Mouse (Mus musculus) neural tube, embryonic 11.5 days (tissue): Measurements from ENCODE around the gene Egfem1. TPM values are rescaled to one million over a fixed set of nuclear protein-coding genes. Genes with fewer than 3 reads are reported as not detected.

ENCODE experiments used
- ATAC-seq: fragments of 200-750 bp; cut with Nextera tagmentation; 2 replicates; pipeline ENCODE4 v1.8.0; 2017; ENCODE audit warnings: moderate number of reproducible peaks, mild to moderate bottlenecking, moderate TSS enrichment, moderate library complexity; ENCODE audit not compliant: insufficient read depth, low FRiP score, low TSS enrichment
- DNase-seq: peaks from one replicate; pipeline ENCODE4 v3.0.0-alpha.2; 2015; ENCODE audit warnings: low spot score
- H3K27ac ChIP-seq: fragments of 300-500 bp; sonication (generic); 2 replicates; pipeline ENCODE4 v1.5.1; 2014; ENCODE audit warnings: low read depth, mild to moderate bottlenecking, low read length
- H3K27me3 ChIP-seq: fragments of 300-500 bp; sonication (generic); 2 replicates; pipeline ENCODE4 v1.6.1; 2014; ENCODE audit warnings: mild to moderate bottlenecking, low read length, mixed read lengths; ENCODE audit not compliant: control insufficient read depth, insufficient read depth
- H3K36me3 ChIP-seq: fragments of 300-500 bp; sonication (generic); 2 replicates; pipeline ENCODE4 v1.6.1; 2014; ENCODE audit warnings: mild to moderate bottlenecking, low read length, moderate library complexity, mixed read lengths; ENCODE audit not compliant: control insufficient read depth, insufficient read depth
- H3K4me1 ChIP-seq: fragments of 300-500 bp; sonication (generic); 2 replicates; pipeline ENCODE4 v1.6.1; 2014; ENCODE audit warnings: low read length, mixed read lengths; ENCODE audit not compliant: control insufficient read depth, insufficient read depth
- H3K4me2 ChIP-seq: fragments of 300-500 bp; sonication (generic); 2 replicates; pipeline ENCODE4 v1.6.1; 2014; ENCODE audit warnings: low read depth, mild to moderate bottlenecking, moderate library complexity
- H3K4me3 ChIP-seq: fragments of 300-500 bp; sonication (generic); 2 replicates; pipeline ENCODE4 v1.5.1; 2014; ENCODE audit warnings: low read depth, low read length
- H3K9ac ChIP-seq: fragments of 300-500 bp; sonication (generic); 2 replicates; pipeline ENCODE4 v1.6.1; 2014; ENCODE audit warnings: mild to moderate bottlenecking, low read length
- H3K9me3 ChIP-seq: fragments of 300-500 bp; sonication (generic); 2 replicates; pipeline ENCODE4 v1.6.1; 2016; ENCODE audit warnings: low read length; ENCODE audit not compliant: control insufficient read depth
- WGBS: fragments of 180-500 bp; shearing (Covaris S2); extraction: QIAGEN DNeasy Blood & Tissue Kit; methylation state at CpG from one replicate; pipeline ENCODE4 v1.1.7; 2014; 5-methylcytosine and 5-hydroxymethylcytosine counted together
- polyA plus RNA-seq: library from polyadenylated mRNA; unstranded; fragments of >200 nt; fragmentation: Nextera tagmentation; extraction: Ambion mirVana; gene quantifications from 2 replicates; pipeline ENCODE4 v1.2.1, GENCODE M21; 2014

The Egfem1 gene
- polyA plus RNA-seq, 1 experiment from 2014 or later = 4.4 TPM

- ATAC-seq = no peak
- WGBS = 50% methylated on average over 1 of the region's 1 CpGs
Observed at GRCm38 (mm10) chr3:29117379-29117778, 35.6 kb downstream of the Egfem1 start.

GRCm38 (mm10) chr3:29122556-29122955, 40.7 kb downstream of the Egfem1 start:
- Histone ChIP-seq H3K27me3 (no peaks in the 10 kb centered on the region), H3K9me3 (no peaks in the 10 kb centered on the region), H3K4me3 (no peak overlapping the region), H3K36me3 (no peaks in the 10 kb centered on the region), H3K9ac (no peak overlapping the region), H3K4me1 (no peaks in the 10 kb centered on the region), H3K27ac (no peak overlapping the region), H3K4me2 (no peak overlapping the region)
- DNase-seq (no peak), ATAC-seq (no peak)
- 81% methylated on average over 1 of the region's 1 CpGs for WGBS

More at GRCm38 (mm10) chr3:29117379-29117778, 35.6 kb downstream of the Egfem1 start:
- no peak overlapping the region for H3K4me3 ChIP-seq
- H3K27ac ChIP-seq = no peak overlapping the region
- no peaks in the 10 kb centered on the region; the same call in 1 of the 2 replicates for H3K9me3 ChIP-seq
- no peak for DNase-seq
- no peak overlapping the region for H3K4me2 ChIP-seq
- H3K36me3 ChIP-seq = no peaks in the 10 kb centered on the region
- no peak overlapping the region for H3K9ac ChIP-seq
- H3K27me3 ChIP-seq = no peaks in the 10 kb centered on the region
- H3K4me1 ChIP-seq = no peaks in the 10 kb centered on the region

DNA sequence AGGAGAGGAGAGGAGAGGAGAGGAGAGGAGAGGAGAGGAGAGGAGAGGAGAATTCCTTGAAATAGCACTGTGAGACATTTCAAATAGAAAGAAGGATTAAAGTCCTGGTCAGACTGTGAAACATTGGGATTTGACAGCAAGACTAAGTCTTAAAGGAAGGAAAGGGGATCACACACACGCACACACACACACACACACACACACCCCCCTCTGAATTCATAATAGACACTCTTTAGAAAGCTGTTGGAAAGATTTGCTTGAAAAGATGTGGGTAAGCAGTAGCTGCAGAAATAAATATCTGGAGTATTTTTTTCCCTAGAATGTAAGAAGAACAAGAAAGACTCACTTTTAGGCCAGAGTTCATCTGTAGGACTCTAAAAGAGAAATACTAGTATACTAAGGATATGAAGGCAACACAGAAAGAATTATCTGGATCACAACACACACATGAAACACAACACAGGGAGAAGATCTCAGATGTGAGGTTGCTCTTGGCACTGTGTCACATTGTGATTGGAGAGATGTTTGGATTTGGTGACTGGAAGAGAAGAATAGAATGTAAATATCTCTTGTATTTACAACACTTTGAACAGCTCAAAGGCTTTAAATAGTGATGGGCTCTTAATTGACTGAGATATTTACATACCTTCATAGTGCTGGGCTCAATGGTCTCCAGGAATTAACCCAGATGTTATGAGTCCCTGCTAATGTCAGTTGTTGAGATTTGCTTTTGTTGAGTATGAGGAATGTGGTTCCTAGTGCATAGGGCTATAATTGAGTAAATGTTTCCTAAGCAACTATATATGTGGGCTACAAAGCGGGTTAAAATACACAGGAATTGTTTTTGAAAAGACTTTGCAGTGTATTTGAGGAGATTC, 50.5 kb downstream of the Egfem1 start:
- no peaks in the 10 kb centered on the region for H3K9me3 ChIP-seq
- no peak overlapping the region for H3K4me2 ChIP-seq
- no peak overlapping the region for H3K4me3 ChIP-seq
- no peak overlapping the region for H3K27ac ChIP-seq
- DNase-seq (no peak), ATAC-seq (no peak)
- H3K9ac ChIP-seq = no peak overlapping the region
- H3K27me3 ChIP-seq = no peaks in the 10 kb centered on the region
- 79% methylated on average over 2 of the region's 2 CpGs for WGBS
- peaks cover 17% of the 10 kb centered on the region for H3K4me1 ChIP-seq
- no peaks in the 10 kb centered on the region for H3K36me3 ChIP-seq

- ATAC-seq = no peak
- Histone ChIP-seq H3K4me3 (no peak overlapping the region), H3K27ac (no peak overlapping the region)
Observed at GRCm38 (mm10) chr3:29134509-29134908, 52.7 kb downstream of the Egfem1 start.

GRCm38 (mm10) chr3:29135176-29136064, 53.6 kb downstream of the Egfem1 start:
- 14% methylated on average over 9 of the region's 9 CpGs for WGBS
- H3K27ac ChIP-seq = no peak overlapping the region
- no peaks in the 10 kb centered on the region for H3K36me3 ChIP-seq
- H3K9me3 ChIP-seq = no peaks in the 10 kb centered on the region
- peak overlapping the region; percentile 24 for H3K4me2 ChIP-seq
- peaks cover 25% of the 10 kb centered on the region for H3K4me1 ChIP-seq
- H3K9ac ChIP-seq = no peak overlapping the region
- ATAC-seq (peak; percentile 89), DNase-seq (peak; percentile 52)
- H3K27me3 ChIP-seq = no peaks in the 10 kb centered on the region
- H3K4me3 ChIP-seq = no peak overlapping the region

More at GRCm38 (mm10) chr3:29134509-29134908, 52.7 kb downstream of the Egfem1 start:
- no peak overlapping the region for H3K4me2 ChIP-seq
- H3K9me3 ChIP-seq = no peaks in the 10 kb centered on the region
- H3K9ac ChIP-seq = no peak overlapping the region
- H3K4me1 ChIP-seq = peaks cover 25% of the 10 kb centered on the region
- DNase-seq = peak; percentile 45
- WGBS = 40% methylated on average over 11 of the region's 11 CpGs
- H3K27me3 ChIP-seq = no peaks in the 10 kb centered on the region
- no peaks in the 10 kb centered on the region for H3K36me3 ChIP-seq

DNA sequence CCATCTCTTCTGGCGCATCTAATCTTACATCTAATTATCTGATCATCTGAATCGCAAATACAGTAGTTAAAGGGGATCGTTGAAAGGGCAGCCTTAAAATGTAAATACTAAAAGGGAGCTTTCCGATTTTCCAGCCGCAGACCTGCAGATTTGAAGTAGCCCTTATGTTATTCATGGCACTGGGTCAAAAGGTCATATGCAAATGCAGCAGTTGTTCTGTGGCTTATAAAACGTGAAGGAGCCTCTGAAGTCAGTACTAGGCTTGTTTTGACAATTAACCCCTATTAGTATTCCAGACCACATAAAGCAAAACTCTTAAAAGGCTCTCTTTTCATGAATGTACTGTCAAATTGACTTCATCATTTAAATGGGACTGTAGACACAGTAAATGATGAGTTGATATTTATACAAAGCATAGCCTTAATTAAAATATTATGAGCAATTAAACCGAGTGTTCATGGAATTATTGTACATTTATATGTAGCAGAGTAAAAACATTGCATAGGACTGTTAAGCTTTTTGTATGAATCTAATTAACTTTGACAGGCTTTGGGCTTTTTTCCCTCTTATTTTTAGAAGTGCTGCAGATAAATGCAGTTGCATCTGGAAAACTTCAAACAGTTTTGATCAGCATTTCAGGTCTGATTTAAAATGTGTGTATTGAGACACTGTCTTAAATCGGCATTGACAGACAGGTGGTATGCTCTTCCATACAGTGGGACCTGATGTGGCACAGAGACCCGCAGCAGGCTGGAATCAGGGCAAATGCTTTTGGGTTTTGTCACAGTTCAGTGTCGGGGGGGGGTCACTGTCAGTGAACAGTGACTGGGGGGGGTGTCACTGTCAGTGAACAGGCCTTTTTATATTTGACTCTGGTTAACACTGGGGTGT, 54.5 kb downstream of the Egfem1 start:
- ATAC-seq = peak; percentile 71
- H3K27me3 ChIP-seq = no peaks in the 10 kb centered on the region
- H3K27ac ChIP-seq = no peak overlapping the region
- no peaks in the 10 kb centered on the region for H3K36me3 ChIP-seq
- peak; percentile 49 for DNase-seq
- no peak overlapping the region for H3K9ac ChIP-seq
- 10% methylated on average over 10 of the region's 10 CpGs for WGBS
- peak overlapping the region; percentile 24 for H3K4me2 ChIP-seq
- peaks cover 25% of the 10 kb centered on the region for H3K4me1 ChIP-seq
- no peak overlapping the region for H3K4me3 ChIP-seq
- no peaks in the 10 kb centered on the region for H3K9me3 ChIP-seq

- WGBS = 88% methylated on average over 4 of the region's 4 CpGs
- no peaks in the 10 kb centered on the region for H3K4me1 ChIP-seq
- H3K9me3 ChIP-seq = no peaks in the 10 kb centered on the region
- H3K9ac ChIP-seq = no peak overlapping the region
- no peak overlapping the region for H3K27ac ChIP-seq
- H3K4me2 ChIP-seq = no peak overlapping the region
- no peak for DNase-seq
- ATAC-seq = no peak
- H3K4me3 ChIP-seq = no peak overlapping the region
- no peaks in the 10 kb centered on the region for H3K36me3 ChIP-seq
- no peaks in the 10 kb centered on the region for H3K27me3 ChIP-seq
Observed at GRCm38 (mm10) chr3:29168401-29168800, 86.6 kb downstream of the Egfem1 start.

- Histone ChIP-seq H3K4me1 (no peaks in the 10 kb centered on the region), H3K4me3 (no peak overlapping the region), H3K27me3 (no peaks in the 10 kb centered on the region), H3K9me3 (no peaks in the 10 kb centered on the region), H3K4me2 (no peak overlapping the region), H3K9ac (no peak overlapping the region), H3K27ac (no peak overlapping the region), H3K36me3 (no peaks in the 10 kb centered on the region)
- WGBS = 79% methylated on average over 4 of the region's 4 CpGs
- no peak for DNase-seq
- no peak for ATAC-seq
Observed at GRCm38 (mm10) chr3:29169003-29169402, 87.2 kb downstream of the Egfem1 start.
